Mouse (Mus musculus) myocyte (in vitro differentiated cells): ENCODE measurements at regions not wholly inside any gene's neighbourhood (a gene's known extent, or its start where the extent isn't known, plus 50 kb on each side); places are given as distances from the start of the nearest gene placed in this dataset.

Experiments used
- H3K27me3 ChIP-seq: one replicate; pipeline ENCODE4 v1.6.1; 2011; ENCODE audit not compliant: control insufficient read depth, insufficient read depth, insufficient read length
- H3K36me3 ChIP-seq: one replicate; pipeline ENCODE4 v1.6.1; 2011; ENCODE audit not compliant: control insufficient read depth, insufficient read depth
- H3K4me2 ChIP-seq: one replicate; pipeline ENCODE4 v1.6.1; 2011; ENCODE audit warnings: low read depth, control low read depth
- H3K4me3 ChIP-seq: one replicate; pipeline ENCODE4 v1.5.1; 2011; ENCODE audit warnings: mild to moderate bottlenecking, control low read depth, moderate library complexity
- H3K79me2 ChIP-seq: one replicate; pipeline ENCODE4 v1.6.1; 2011; ENCODE audit not compliant: control insufficient read depth, insufficient read depth
- H3ac ChIP-seq: one replicate; pipeline ENCODE4 v1.6.1; 2011; ENCODE audit not compliant: control insufficient read depth, insufficient read length
- CEBPB ChIP-seq: IDR thresholded peaks from 2 replicates; pipeline ENCODE4 v1.6.1; 2011; ENCODE audit warnings: mild to moderate bottlenecking, moderate library complexity; ENCODE audit not compliant: poor library complexity, insufficient read depth, severe bottlenecking
- E2F4 ChIP-seq: IDR thresholded peaks from one replicate; pipeline ENCODE4 v1.6.1; 2011; ENCODE audit warnings: mild to moderate bottlenecking, control low read depth, moderate library complexity; ENCODE audit not compliant: insufficient read depth
- MAX ChIP-seq: IDR thresholded peaks from one replicate; pipeline ENCODE4 v1.6.1; 2011; ENCODE audit warnings: low read depth, mild to moderate bottlenecking, control low read depth
- MYOD1 ChIP-seq, 3 experiments: IDR thresholded peaks; one replicate each; pipeline ENCODE4 v1.6.1; 2011; ENCODE audit warnings: control low read depth in 2 of 3, low read depth in 2 of 3, mild to moderate bottlenecking in 2 of 3, moderate library complexity in 1 of 3; ENCODE audit not compliant: insufficient read length in 2 of 3, control insufficient read depth in 1 of 3
- MYOG ChIP-seq, 3 experiments: IDR thresholded peaks; one replicate each; pipeline ENCODE4 v1.6.1; 2011; ENCODE audit warnings: control low read depth in 2 of 3, low read depth in 2 of 3, mild to moderate bottlenecking in 2 of 3; ENCODE audit not compliant: insufficient read length in 2 of 3, control insufficient read depth in 1 of 3, insufficient read depth in 1 of 3
- POLR2A ChIP-seq: IDR thresholded peaks from one replicate; pipeline ENCODE4 v1.6.1; 2011; ENCODE audit warnings: low read depth, mild to moderate bottlenecking, control low read depth, moderate library complexity; ENCODE audit not compliant: insufficient read length
- POLR2AphosphoS2 ChIP-seq: IDR thresholded peaks from one replicate; pipeline ENCODE4 v1.6.1; 2011; ENCODE audit warnings: low read depth, control low read depth; ENCODE audit not compliant: insufficient read length
- REST ChIP-seq: IDR thresholded peaks from one replicate; pipeline ENCODE4 v1.6.1; 2011; ENCODE audit warnings: mild to moderate bottlenecking, control low read depth, moderate library complexity; ENCODE audit not compliant: insufficient read depth, insufficient read length
- SRF ChIP-seq: IDR thresholded peaks from one replicate; pipeline ENCODE4 v1.6.1; 2011; ENCODE audit warnings: low read depth; ENCODE audit not compliant: control insufficient read depth, insufficient read length
- TCF12 ChIP-seq: IDR thresholded peaks from one replicate; pipeline ENCODE4 v1.6.1; 2011; ENCODE audit warnings: mild to moderate bottlenecking, control low read depth; ENCODE audit not compliant: poor library complexity, insufficient read depth, severe bottlenecking
- TCF3 ChIP-seq: IDR thresholded peaks from one replicate; pipeline ENCODE4 v1.6.1; 2011; ENCODE audit warnings: low read depth, control low read depth; ENCODE audit not compliant: insufficient read length
- USF1 ChIP-seq: IDR thresholded peaks from one replicate; pipeline ENCODE4 v1.6.1; 2011; ENCODE audit warnings: low read depth, mild to moderate bottlenecking, control low read depth, moderate library complexity

DNA sequence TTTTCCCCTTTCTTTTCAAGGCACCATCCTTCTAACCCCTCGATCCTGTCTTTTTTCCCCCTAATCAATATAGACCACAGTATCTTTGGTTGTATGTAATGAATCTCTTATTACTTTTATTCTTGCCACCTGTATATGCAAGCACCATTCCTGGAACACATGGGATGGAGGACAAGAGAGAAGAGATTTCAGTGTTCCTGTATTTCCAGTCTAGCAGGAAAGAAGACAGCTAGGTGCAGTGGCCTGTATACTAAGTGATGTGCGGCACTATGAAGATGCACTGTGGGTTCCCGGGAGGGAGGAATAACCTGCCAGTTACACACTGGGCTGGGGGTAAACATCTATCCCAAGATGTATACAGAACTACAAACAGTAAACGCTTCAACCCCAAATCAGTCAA, 152.4 kb upstream of the Zfp706 start:
- Histone ChIP-seq H3K4me3 (no peak overlapping the region), H3K79me2 (no peaks in the 10 kb centered on the region), H3K4me2 (no peak overlapping the region), H3K36me3 (no peaks in the 10 kb centered on the region), H3ac (no peak overlapping the region), H3K27me3 (peaks cover 6% of the 10 kb centered on the region)
- no peak for TF ChIP-seq POLR2AphosphoS2
- TF ChIP-seq TCF12 = no peak
- TF ChIP-seq USF1 = no peak
- TF ChIP-seq MYOD1 (IDR thresholded peaks at IDR 0.05; ENCODE audit: control insufficient read depth in 1 of 3, insufficient read length in 2 of 3, low read depth in 2 of 3) = no peak
- no peak for TF ChIP-seq TCF3

DNA sequence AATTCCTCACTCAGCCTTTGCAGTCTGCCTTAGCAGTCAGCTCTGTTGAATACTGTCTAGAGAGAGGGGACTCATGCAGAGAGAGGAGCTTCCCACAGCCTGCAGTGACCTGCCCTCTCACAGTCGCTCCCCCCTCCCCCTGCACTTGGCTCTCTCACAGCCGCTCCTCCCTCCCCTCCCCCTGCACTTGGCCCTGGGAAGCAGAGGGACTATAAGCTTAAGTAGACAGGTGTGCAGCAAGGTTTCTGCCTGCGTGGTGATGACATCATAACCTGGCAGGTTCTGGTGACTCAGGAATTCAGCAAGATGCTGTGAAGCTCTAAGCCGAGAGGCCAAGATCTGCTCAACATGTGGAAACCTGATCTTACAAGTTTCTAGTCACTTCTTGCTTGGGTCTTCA, 151.8 kb upstream of the Zfp706 start:
- peaks cover 6% of the 10 kb centered on the region for H3K27me3 ChIP-seq
- H3K79me2 ChIP-seq = no peaks in the 10 kb centered on the region
- TF ChIP-seq USF1 (no peak), TCF3 (no peak)
- no peak overlapping the region for H3K4me3 ChIP-seq
- H3ac ChIP-seq = no peak overlapping the region
- H3K36me3 ChIP-seq = no peaks in the 10 kb centered on the region
- H3K4me2 ChIP-seq = no peak overlapping the region

DNA sequence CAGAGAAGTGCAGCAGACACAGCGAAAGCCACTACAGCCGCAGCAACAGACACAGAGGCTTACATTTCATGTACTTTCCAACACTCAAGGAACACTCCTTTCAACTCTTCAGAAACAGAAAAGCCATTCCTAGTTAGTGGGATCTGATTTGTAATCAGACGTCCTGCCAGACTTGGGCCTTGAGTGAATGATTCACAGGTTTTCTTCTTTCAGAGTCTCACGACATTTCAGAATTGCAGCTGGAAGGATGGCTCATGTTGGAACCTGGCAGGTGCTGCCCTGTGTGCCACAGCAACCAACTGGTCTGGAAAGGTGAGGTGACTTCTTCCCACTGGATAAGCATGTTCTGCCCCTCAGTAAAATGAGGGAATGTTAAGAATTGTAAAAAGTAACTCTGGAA, 149.8 kb upstream of the Zfp706 start:
- H3K36me3 ChIP-seq = no peaks in the 10 kb centered on the region
- H3K4me3 ChIP-seq = no peak overlapping the region
- H3ac ChIP-seq = no peak overlapping the region
- no peak overlapping the region for H3K4me2 ChIP-seq
- H3K27me3 ChIP-seq = peaks cover 6% of the 10 kb centered on the region
- TF ChIP-seq CEBPB (no peak), MAX (no peak), REST (no peak), MYOD1 (IDR thresholded peaks at IDR 0.05; ENCODE audit: control insufficient read depth in 1 of 3, insufficient read length in 2 of 3, low read depth in 2 of 3) (no peak), USF1 (no peak), POLR2A (no peak), POLR2AphosphoS2 (no peak), SRF (no peak), TCF3 (no peak), MYOG (IDR thresholded peaks at IDR 0.05; ENCODE audit: control insufficient read depth in 1 of 3, insufficient read depth in 1 of 3, insufficient read length in 2 of 3, low read depth in 2 of 3) (no peak), E2F4 (no peak), TCF12 (no peak)
- H3K79me2 ChIP-seq = no peaks in the 10 kb centered on the region

DNA sequence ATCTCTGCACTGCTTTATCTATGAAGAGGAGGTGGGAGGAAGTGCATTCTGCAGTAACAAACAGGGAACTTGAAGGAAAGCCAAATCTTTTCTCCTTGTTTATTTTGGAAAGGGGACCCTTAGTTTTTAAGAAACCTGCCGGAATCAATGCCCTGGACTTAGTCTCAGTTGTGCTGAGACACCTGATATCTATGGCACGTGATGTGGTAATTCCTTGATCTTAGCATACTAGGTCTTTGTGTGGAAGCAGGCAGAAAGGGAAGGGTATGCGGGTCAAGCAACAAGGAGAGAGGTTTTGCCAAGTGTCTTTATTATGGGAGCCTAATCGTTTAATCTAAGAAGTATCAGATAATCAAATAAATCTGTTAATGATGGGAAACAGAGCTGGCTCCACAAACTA, 147.4 kb upstream of the Zfp706 start:
- Histone ChIP-seq H3K4me2 (no peak overlapping the region), H3K79me2 (no peaks in the 10 kb centered on the region), H3ac (no peak overlapping the region), H3K4me3 (no peak overlapping the region), H3K27me3 (peaks cover 12% of the 10 kb centered on the region), H3K36me3 (no peaks in the 10 kb centered on the region)
- no peak for TF ChIP-seq REST
- TF ChIP-seq E2F4 = no peak
- no peak for TF ChIP-seq MAX
- TF ChIP-seq POLR2AphosphoS2 = no peak
- TF ChIP-seq TCF3 = no peak
- TF ChIP-seq TCF12 = no peak
- no peak for TF ChIP-seq POLR2A
- TF ChIP-seq CEBPB = no peak
- no peak for TF ChIP-seq SRF
- no peak for TF ChIP-seq MYOD1 (IDR thresholded peaks at IDR 0.05; ENCODE audit: control insufficient read depth in 1 of 3, insufficient read length in 2 of 3, low read depth in 2 of 3)
- no peak for TF ChIP-seq MYOG (IDR thresholded peaks at IDR 0.05; ENCODE audit: control insufficient read depth in 1 of 3, insufficient read depth in 1 of 3, insufficient read length in 2 of 3, low read depth in 2 of 3)
- TF ChIP-seq USF1 = no peak

DNA sequence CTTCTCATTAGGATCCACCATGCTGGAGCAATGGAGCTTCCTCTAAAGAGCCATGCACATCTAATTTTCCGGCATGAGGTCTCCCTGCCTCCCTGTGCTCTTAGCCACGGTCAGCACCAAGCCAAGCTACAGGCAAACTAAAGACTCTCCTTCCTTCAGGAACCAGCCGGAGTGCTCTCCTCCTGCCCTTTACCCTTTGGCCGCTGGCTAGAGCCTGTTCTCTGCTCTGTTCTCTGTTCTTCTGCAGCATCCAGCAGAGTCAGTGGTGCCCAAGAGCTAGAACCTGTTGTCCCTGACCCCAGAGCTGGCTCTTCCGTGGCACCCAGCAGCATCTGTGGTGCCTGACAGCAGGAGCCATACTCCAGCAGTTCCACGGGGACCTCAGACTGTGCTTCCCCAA, 145.6 kb upstream of the Zfp706 start:
- no peak for TF ChIP-seq MYOG (IDR thresholded peaks at IDR 0.05; ENCODE audit: control insufficient read depth in 1 of 3, insufficient read depth in 1 of 3, insufficient read length in 2 of 3, low read depth in 2 of 3)
- TF ChIP-seq MYOD1 (IDR thresholded peaks at IDR 0.05; ENCODE audit: control insufficient read depth in 1 of 3, insufficient read length in 2 of 3, low read depth in 2 of 3) = no peak
- TF ChIP-seq SRF = no peak
- no peak for TF ChIP-seq POLR2A
- no peak for TF ChIP-seq CEBPB
- no peak for TF ChIP-seq TCF12
- TF ChIP-seq E2F4 = no peak
- TF ChIP-seq USF1 = no peak
- no peak for TF ChIP-seq MAX
- no peak for TF ChIP-seq POLR2AphosphoS2

More for the DNA sequence above, 145.6 kb upstream of the Zfp706 start:
- Histone ChIP-seq H3K4me3 (no peak overlapping the region), H3K4me2 (no peak overlapping the region), H3K36me3 (no peaks in the 10 kb centered on the region), H3ac (no peak overlapping the region), H3K27me3 (peaks cover 12% of the 10 kb centered on the region), H3K79me2 (no peaks in the 10 kb centered on the region)
